Mouse (Mus musculus) hindbrain, postnatal 0 days (tissue): ENCODE results near the gene Cnot10. TPM values are rescaled to one million over a fixed set of nuclear protein-coding genes. Genes with fewer than 3 reads are reported as not detected.

Source experiments
- ATAC-seq: fragments of 200-750 bp; cut with Nextera tagmentation; 2 replicates; pipeline ENCODE4 v1.8.0; 2017; ENCODE audit warnings: mild to moderate bottlenecking, moderate TSS enrichment, moderate library complexity
- DNase-seq: peaks from one replicate; pipeline ENCODE4 v3.0.0-alpha.2; 2015; ENCODE audit warnings: low spot score
- H3K27ac ChIP-seq: fragments of 300-500 bp; sonication (generic); 2 replicates; pipeline ENCODE4 v1.5.1; 2014; ENCODE audit warnings: mild to moderate bottlenecking
- H3K27me3 ChIP-seq: fragments of 300-500 bp; sonication (generic); 2 replicates; pipeline ENCODE4 v1.6.1; 2014; ENCODE audit warnings: low read length, mixed read lengths; ENCODE audit not compliant: insufficient read depth
- H3K36me3 ChIP-seq: fragments of 300-500 bp; sonication (generic); 2 replicates; pipeline ENCODE4 v1.6.1; 2014; ENCODE audit warnings: low read length, mixed read lengths; ENCODE audit not compliant: insufficient read depth
- H3K4me1 ChIP-seq: fragments of 300-500 bp; sonication (generic); 2 replicates; pipeline ENCODE4 v1.6.1; 2014; ENCODE audit warnings: antibody characterized with exemption, low read length, mixed read lengths; ENCODE audit not compliant: insufficient read depth
- H3K4me2 ChIP-seq: fragments of 300-500 bp; sonication (generic); 2 replicates; pipeline ENCODE4 v1.6.1; 2014; ENCODE audit warnings: low read depth, mild to moderate bottlenecking, low read length, moderate library complexity, mixed read lengths
- H3K4me3 ChIP-seq: fragments of 300-500 bp; sonication (generic); 2 replicates; pipeline ENCODE4 v1.5.1; 2014; ENCODE audit warnings: low read length
- H3K9ac ChIP-seq: fragments of 300-500 bp; sonication (generic); replicated peaks from 2 replicates; pipeline ENCODE4 v1.6.1; 2014; ENCODE audit warnings: mild to moderate bottlenecking, low read length, moderate library complexity, mixed read lengths
- H3K9me3 ChIP-seq: fragments of 300-500 bp; sonication (generic); 2 replicates; pipeline ENCODE4 v1.6.1; 2016; ENCODE audit warnings: low read length, mixed read lengths
- CTCF ChIP-seq: IDR thresholded peaks from 2 replicates; pipeline ENCODE4 v1.5.1; 2016; ENCODE audit warnings: antibody characterized with exemption, control low read depth, low read depth
- WGBS: fragments of 180-500 bp; shearing (Covaris S2); extraction: QIAGEN DNeasy Blood & Tissue Kit; methylation state at CpG from one replicate; pipeline ENCODE4 v1.1.7; 2014; 5-methylcytosine and 5-hydroxymethylcytosine counted together
- polyA plus RNA-seq: library from polyadenylated mRNA; unstranded; fragments of >200 nt; fragmentation: Nextera tagmentation; extraction: Ambion mirVana; gene quantifications from 2 replicates; pipeline ENCODE4 v1.2.1, GENCODE M21; 2015
- total RNA-seq: library from RNA; depleted of rRNA; stranded (reverse); fragments of >200 nt; gene quantifications from 2 replicates; pipeline ENCODE4 v1.2.3, GENCODE M21; 2014

The Cnot10 gene
- total and polyA plus RNA-seq, 2 experiments from 2014 or later, result 34.2 to 45.3 TPM

DNA sequence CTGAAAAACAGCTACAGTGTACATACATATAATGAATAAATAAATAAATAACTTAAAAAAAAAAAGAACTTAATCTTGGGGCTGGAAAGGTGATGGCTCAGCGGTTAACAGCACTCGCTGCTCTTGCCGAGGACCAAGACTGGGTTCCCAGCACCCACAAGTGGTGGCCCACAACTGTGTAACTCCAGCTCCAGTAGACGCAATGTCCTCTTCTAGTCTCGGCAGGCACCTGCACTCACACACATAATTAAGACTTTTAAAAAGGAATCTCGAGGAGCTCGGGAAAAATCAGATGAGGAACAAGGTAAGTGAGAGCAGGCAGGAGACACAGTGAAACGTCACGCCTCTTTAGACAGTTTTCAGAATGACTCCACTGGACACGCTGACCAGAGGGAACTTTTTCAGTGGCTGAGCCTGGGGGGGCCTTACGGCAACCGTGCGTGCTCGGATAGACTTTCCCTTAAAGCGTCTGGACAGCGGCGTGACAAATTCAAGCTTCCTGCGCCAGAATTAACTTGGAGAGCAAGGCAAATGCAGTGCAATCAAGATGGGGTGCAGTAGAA is 717 bp downstream of the Cnot10 start:
- no peaks in the 10 kb centered on the region for H3K9me3 ChIP-seq
- TF ChIP-seq CTCF, result no peak
- H3K36me3 ChIP-seq, result no peaks in the 10 kb centered on the region
- peak overlapping the region; percentile 84 for H3K4me2 ChIP-seq
- H3K9ac ChIP-seq, result peak overlapping the region; percentile 57
- peak overlapping the region; percentile 87 for H3K27ac ChIP-seq
- H3K4me1 ChIP-seq, result peaks cover 5% of the 10 kb centered on the region; the same call in 1 of the 2 replicates
- 0 out of 2 replicates have a peak, but pooled peaks cover 7% of the 10 kb centered on the region for H3K27me3 ChIP-seq
- ATAC-seq, result no peak
- peak overlapping the region; percentile 70 for H3K4me3 ChIP-seq
- 14% methylated on average over 18 of the region's 18 CpGs for WGBS
- peak; percentile 15 for DNase-seq

DNA sequence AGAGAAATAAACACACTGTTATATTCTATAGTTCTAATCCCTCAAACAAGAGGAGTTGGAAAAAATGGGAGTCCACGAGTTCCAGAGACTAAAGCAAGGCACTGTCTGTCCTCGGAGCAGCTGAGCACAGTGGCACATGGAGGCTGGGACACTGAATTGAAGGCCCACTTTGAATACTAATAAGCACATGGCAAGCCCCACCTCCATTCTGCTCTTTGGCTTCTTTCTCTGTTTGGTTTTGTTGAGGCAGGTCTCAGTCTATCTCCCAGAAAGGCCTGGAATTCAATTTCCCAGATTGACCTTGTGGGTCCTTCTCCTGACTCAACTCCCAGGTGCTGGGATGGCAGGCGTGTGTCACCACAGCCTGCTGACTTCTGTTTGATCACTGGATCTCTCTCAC is 3.2 kb downstream of the Cnot10 start:
- H3K27me3 ChIP-seq, result no peaks in the 10 kb centered on the region
- peaks cover 5% of the 10 kb centered on the region; the same call in 1 of the 2 replicates for H3K4me1 ChIP-seq
- 68% methylated on average over 3 of the region's 3 CpGs for WGBS
- H3K4me2 ChIP-seq, result no peak overlapping the region
- DNase-seq, result no peak
- TF ChIP-seq CTCF, result no peak
- H3K4me3 ChIP-seq, result no peak overlapping the region
- no peaks in the 10 kb centered on the region for H3K36me3 ChIP-seq
- H3K27ac ChIP-seq, result no peak overlapping the region
- no peak for ATAC-seq
- H3K9me3 ChIP-seq, result no peaks in the 10 kb centered on the region
- no peak overlapping the region for H3K9ac ChIP-seq

GRCm38 (mm10) chr9:114636150-114636549 is 3.8 kb downstream of the Cnot10 start:
- Histone ChIP-seq H3K9me3 (no peaks in the 10 kb centered on the region), H3K9ac (no peak overlapping the region), H3K27me3 (no peaks in the 10 kb centered on the region), H3K4me3 (no peak overlapping the region), H3K4me1 (peaks cover 5% of the 10 kb centered on the region; the same call in 1 of the 2 replicates), H3K27ac (no peak overlapping the region), H3K4me2 (no peak overlapping the region), H3K36me3 (peaks cover 4% of the 10 kb centered on the region)
- 97% methylated on average over 4 of the region's 4 CpGs for WGBS
- TF ChIP-seq CTCF, result no peak
- ATAC-seq (no peak), DNase-seq (no peak)

DNA sequence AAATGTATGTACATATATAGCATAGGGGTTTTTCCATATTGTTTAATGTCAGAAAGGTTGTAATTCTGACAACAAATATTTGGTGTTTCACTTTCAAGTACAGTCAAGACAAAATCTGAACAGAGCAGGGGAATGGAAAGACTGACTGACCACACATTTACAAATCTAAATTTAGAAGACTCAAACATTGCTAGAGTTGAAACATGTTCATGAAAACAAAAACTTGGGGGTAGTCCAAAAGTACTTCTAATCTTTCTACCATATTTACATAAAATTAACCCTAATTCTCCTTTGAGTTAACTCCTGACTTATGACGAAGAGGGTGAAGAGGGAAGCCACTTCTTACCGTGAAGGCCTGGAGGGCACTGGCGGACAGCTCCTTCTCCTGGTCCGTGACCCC is 7.7 kb downstream of the Cnot10 start:
- no peaks in the 10 kb centered on the region for H3K9me3 ChIP-seq
- DNase-seq (no peak), ATAC-seq (no peak)
- peaks cover 30% of the 10 kb centered on the region for H3K36me3 ChIP-seq
- no peaks in the 10 kb centered on the region for H3K4me1 ChIP-seq
- no peak overlapping the region for H3K4me3 ChIP-seq
- no peaks in the 10 kb centered on the region for H3K27me3 ChIP-seq
- H3K4me2 ChIP-seq, result no peak overlapping the region
- TF ChIP-seq CTCF, result no peak
- 78% methylated on average over 4 of the region's 4 CpGs for WGBS
- H3K27ac ChIP-seq, result no peak overlapping the region
- H3K9ac ChIP-seq, result no peak overlapping the region

GRCm38 (mm10) chr9:114626726-114627125 is 13.3 kb downstream of the Cnot10 start:
- no peak overlapping the region for H3K27ac ChIP-seq
- DNase-seq, result no peak
- no peaks in the 10 kb centered on the region for H3K4me1 ChIP-seq
- no peak for TF ChIP-seq CTCF
- H3K4me3 ChIP-seq, result no peak overlapping the region
- 83% methylated on average over 4 of the region's 4 CpGs for WGBS
- H3K27me3 ChIP-seq, result no peaks in the 10 kb centered on the region
- H3K36me3 ChIP-seq, result peaks cover 67% of the 10 kb centered on the region
- no peak overlapping the region for H3K9ac ChIP-seq
- H3K9me3 ChIP-seq, result no peaks in the 10 kb centered on the region
- no peak overlapping the region for H3K4me2 ChIP-seq
- ATAC-seq, result no peak

DNA sequence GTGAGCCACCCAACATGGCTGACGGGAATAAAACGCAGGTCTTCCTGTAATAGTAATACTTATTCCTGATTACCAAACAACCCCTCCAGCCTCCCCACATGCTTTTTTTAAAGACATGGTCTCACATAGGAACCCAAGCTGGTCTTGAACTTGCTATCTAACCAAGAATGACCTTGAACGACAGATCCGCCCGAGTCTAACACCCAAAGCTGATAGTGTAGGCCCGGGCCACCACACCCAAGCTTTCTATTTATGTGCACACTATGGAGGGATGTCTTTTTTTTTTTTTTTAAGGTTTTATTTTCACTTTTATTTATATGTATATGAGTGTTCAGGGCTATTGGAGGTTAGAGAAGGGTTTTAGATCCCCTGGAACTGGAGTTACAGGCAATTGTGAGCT is 15.8 kb downstream of the Cnot10 start:
- no peaks in the 10 kb centered on the region for H3K9me3 ChIP-seq
- WGBS, result 98% methylated on average over 6 of the region's 6 CpGs

GRCm38 (mm10) chr9:114621149-114621548 is 18.8 kb downstream of the Cnot10 start:
- DNase-seq, result no peak
- no peak for ATAC-seq
- Histone ChIP-seq H3K4me3 (no peak overlapping the region), H3K27me3 (no peaks in the 10 kb centered on the region), H3K36me3 (peaks cover 64% of the 10 kb centered on the region), H3K27ac (no peak overlapping the region), H3K9me3 (no peaks in the 10 kb centered on the region), H3K4me1 (no peaks in the 10 kb centered on the region), H3K4me2 (no peak overlapping the region), H3K9ac (no peak overlapping the region)
- whole genome bisulfite sequencing, result 97% methylated on average over 5 of the region's 5 CpGs
- TF ChIP-seq CTCF, result no peak

More for the DNA sequence above, 15.8 kb downstream of the Cnot10 start:
- ATAC-seq, result no peak
- peaks cover 74% of the 10 kb centered on the region; the same call in 1 of the 2 replicates for H3K36me3 ChIP-seq
- no peaks in the 10 kb centered on the region for H3K27me3 ChIP-seq
- no peak overlapping the region for H3K9ac ChIP-seq
- DNase-seq, result no peak
- TF ChIP-seq CTCF, result no peak
- no peak overlapping the region for H3K4me2 ChIP-seq
- no peak overlapping the region for H3K27ac ChIP-seq
- no peak overlapping the region for H3K4me3 ChIP-seq
- no peaks in the 10 kb centered on the region for H3K4me1 ChIP-seq
